Mouse (Mus musculus) lung, adult 2 months (tissue): ENCODE measurements around the gene Txk.

ENCODE experiments used
- CTCF ChIP-seq: fragments of 200-500 bp; IDR thresholded peaks from 2 replicates; pipeline ENCODE4 v1.5.1; 2011; ENCODE audit warnings: mild to moderate bottlenecking, low read length, control low read depth; ENCODE audit not compliant: insufficient read depth
- POLR2A ChIP-seq: fragments of 200-500 bp; IDR thresholded peaks from 2 replicates; pipeline ENCODE4 v1.6.1; 2011; ENCODE audit warnings: low read depth, mild to moderate bottlenecking, control low read depth, low read length, borderline replicate concordance; ENCODE audit errors: extremely low read depth

DNA sequence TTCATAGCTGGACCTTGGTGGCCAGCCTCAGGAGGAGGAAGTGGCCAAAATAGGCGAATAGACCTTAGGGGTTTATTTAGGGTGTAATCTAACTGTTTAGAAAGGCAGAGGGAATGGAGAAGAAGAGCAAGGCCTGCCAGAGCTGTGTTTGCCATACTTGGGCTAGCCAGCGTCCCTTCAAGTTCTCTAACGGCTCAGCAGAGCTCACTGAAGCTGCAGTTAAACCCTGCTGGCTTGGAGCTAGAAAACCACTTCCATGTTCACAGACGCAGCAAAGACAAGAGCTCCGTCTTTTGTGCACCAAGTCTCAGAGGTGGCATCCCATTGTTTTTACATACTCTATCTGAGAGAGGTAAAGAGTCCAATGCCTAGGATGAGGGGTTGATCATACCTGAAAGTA is 2.4 kb downstream of the Txk start:
- TF ChIP-seq POLR2A (no peak), CTCF (no peak)
